Mouse (Mus musculus) hindbrain, embryonic 16.5 days (tissue): ENCODE measurements around the gene Rps6ka1. TPM values are rescaled to one million over a fixed set of nuclear protein-coding genes. Genes with fewer than 3 reads are reported as not detected.
A peak's percentile ranks its signal among the peaks of the same experiment; 100 is the strongest.

Experiments
- ATAC-seq: fragments of 200-750 bp; cut with Nextera tagmentation; 2 replicates; pipeline ENCODE4 v1.8.0; 2017; ENCODE audit warnings: moderate TSS enrichment, moderate library complexity
- H3K27ac ChIP-seq: fragments of 300-500 bp; sonication (generic); 2 replicates; pipeline ENCODE4 v1.5.1; 2014; ENCODE audit warnings: low read depth, mild to moderate bottlenecking, control low read depth, low read length, moderate library complexity
- H3K27me3 ChIP-seq: fragments of 300-500 bp; sonication (generic); replicated peaks from 2 replicates; pipeline ENCODE4 v1.6.1; 2014; ENCODE audit warnings: low read length; ENCODE audit not compliant: control insufficient read depth, insufficient read depth
- H3K36me3 ChIP-seq: fragments of 300-500 bp; sonication (generic); 2 replicates; pipeline ENCODE4 v1.6.1; 2014; ENCODE audit warnings: mild to moderate bottlenecking, low read length, moderate library complexity, mixed read lengths; ENCODE audit not compliant: control insufficient read depth, insufficient read depth
- H3K4me1 ChIP-seq: fragments of 300-500 bp; sonication (generic); 2 replicates; pipeline ENCODE4 v1.6.1; 2014; ENCODE audit warnings: low read depth, low read length; ENCODE audit not compliant: control insufficient read depth, insufficient read depth
- H3K4me2 ChIP-seq: fragments of 300-500 bp; sonication (generic); 2 replicates; pipeline ENCODE4 v1.6.1; 2014; ENCODE audit warnings: mild to moderate bottlenecking, low read length, control low read depth, moderate library complexity
- H3K4me3 ChIP-seq: fragments of 300-500 bp; sonication (generic); 2 replicates; pipeline ENCODE4 v1.5.1; 2014; ENCODE audit warnings: mild to moderate bottlenecking, low read length, control low read depth, moderate library complexity
- H3K9ac ChIP-seq: fragments of 300-500 bp; sonication (generic); 2 replicates; pipeline ENCODE4 v1.6.1; 2014; ENCODE audit warnings: low read depth, mild to moderate bottlenecking, control low read depth, low read length, moderate library complexity
- H3K9me3 ChIP-seq: fragments of 300-500 bp; sonication (generic); 2 replicates; pipeline ENCODE4 v1.6.1; 2014; ENCODE audit warnings: mild to moderate bottlenecking, low read length, moderate library complexity; ENCODE audit not compliant: control insufficient read depth
- WGBS: fragments of 180-500 bp; shearing (Covaris S2); extraction: QIAGEN DNeasy Blood & Tissue Kit; methylation state at CpG from one replicate; pipeline ENCODE4 v1.1.7; 2014; 5-methylcytosine and 5-hydroxymethylcytosine counted together
- polyA plus RNA-seq: library from polyadenylated mRNA; unstranded; fragments of >200 nt; fragmentation: Nextera tagmentation; extraction: Ambion mirVana; gene quantifications from 2 replicates; pipeline ENCODE4 v1.2.1, GENCODE M21; 2015

The Rps6ka1 gene
- polyA plus RNA-seq, 1 experiment from 2014 or later: 28.2 TPM

DNA sequence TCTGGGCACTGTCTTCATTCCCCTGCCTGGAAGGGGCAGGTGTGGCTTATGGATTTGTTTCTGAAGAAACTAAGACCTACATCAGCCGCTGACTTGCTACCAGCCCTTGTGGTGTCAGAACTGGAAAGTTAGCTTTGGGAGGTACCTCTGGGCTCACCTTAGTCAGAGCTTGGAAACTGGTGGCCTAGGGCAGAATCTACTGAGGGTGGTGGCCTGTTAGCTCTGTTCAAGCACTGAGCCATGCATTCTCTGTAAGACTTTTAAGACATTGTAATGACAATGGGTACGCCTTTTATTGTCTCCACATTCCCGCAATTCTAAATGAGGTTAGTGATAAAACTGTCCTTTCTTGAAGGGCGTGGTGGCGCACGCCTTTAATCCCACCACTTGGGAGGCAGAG, 12.8 kb upstream of the Rps6ka1 start:
- peaks cover 3% of the 10 kb centered on the region; the same call in 1 of the 2 replicates for H3K4me1 ChIP-seq
- no peak for ATAC-seq
- WGBS: 93% methylated on average over 6 of the region's 6 CpGs
- no peak overlapping the region for H3K4me2 ChIP-seq
- H3K4me3 ChIP-seq: no peak overlapping the region
- no peak overlapping the region for H3K27ac ChIP-seq
- H3K9me3 ChIP-seq: no peaks in the 10 kb centered on the region
- no peaks in the 10 kb centered on the region for H3K27me3 ChIP-seq
- H3K36me3 ChIP-seq: no peaks in the 10 kb centered on the region
- no peak overlapping the region for H3K9ac ChIP-seq

DNA sequence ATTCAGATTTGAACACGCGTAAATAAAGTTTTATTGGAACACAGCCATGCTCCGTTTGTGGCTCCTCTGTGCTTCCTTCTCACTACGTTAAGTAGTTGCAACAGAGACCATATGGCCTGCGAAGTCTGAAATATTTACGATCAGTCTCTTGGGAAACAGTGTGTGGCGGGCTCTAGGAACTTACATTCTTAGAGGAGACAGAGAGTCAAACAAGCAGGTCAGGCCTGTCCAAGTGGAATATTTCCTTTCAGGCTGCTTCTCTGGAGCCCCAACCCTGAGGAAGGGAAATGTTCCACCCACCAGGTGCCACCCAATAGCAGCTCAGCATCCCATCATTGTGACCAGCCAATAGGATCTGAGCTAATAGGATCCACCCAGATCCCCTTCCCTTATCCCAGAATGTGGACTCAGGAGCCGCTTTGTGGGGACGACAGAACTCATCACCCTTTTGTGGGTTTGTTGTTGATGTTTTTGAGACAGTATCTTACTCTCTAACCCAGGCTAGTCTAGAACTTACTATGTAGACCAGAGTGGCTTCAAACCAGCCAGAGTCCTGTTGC, 11.7 kb upstream of the Rps6ka1 start:
- no peak overlapping the region for H3K4me3 ChIP-seq
- no peak overlapping the region for H3K9ac ChIP-seq
- no peak for ATAC-seq
- H3K36me3 ChIP-seq: no peaks in the 10 kb centered on the region
- no peak overlapping the region for H3K4me2 ChIP-seq
- H3K27me3 ChIP-seq: no peaks in the 10 kb centered on the region
- no peak overlapping the region for H3K27ac ChIP-seq
- peaks cover 3% of the 10 kb centered on the region; the same call in 1 of the 2 replicates for H3K4me1 ChIP-seq
- WGBS: 75% methylated on average over 9 of the region's 9 CpGs
- H3K9me3 ChIP-seq: no peaks in the 10 kb centered on the region

DNA sequence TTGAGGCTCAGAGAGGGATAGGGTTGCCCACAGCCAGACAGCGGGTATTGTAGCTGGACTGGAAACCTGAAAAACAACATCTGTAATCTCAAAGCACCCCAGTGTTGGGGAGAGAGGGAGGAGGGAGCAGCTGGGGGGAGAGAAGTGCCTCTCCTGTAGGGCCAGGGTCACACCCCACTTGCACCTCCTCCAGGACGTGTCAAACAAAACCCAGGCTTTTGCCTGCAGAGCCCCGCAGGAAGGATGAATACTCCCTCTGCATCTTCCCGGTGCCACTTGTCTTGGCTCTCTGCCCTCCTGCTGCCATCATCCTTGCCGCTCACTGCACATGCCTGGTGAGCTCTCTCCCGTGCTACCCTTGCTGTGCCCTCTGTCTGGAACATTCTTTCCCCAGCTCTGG, 10.6 kb upstream of the Rps6ka1 start:
- 23% methylated on average over 6 of the region's 6 CpGs for WGBS
- ATAC-seq: no peak
- Histone ChIP-seq H3K4me3 (no peak overlapping the region), H3K27ac (no peak overlapping the region), H3K9ac (no peak overlapping the region), H3K36me3 (no peaks in the 10 kb centered on the region), H3K9me3 (no peaks in the 10 kb centered on the region), H3K4me2 (no peak overlapping the region), H3K4me1 (peaks cover 3% of the 10 kb centered on the region; the same call in 1 of the 2 replicates), H3K27me3 (no peaks in the 10 kb centered on the region)

DNA sequence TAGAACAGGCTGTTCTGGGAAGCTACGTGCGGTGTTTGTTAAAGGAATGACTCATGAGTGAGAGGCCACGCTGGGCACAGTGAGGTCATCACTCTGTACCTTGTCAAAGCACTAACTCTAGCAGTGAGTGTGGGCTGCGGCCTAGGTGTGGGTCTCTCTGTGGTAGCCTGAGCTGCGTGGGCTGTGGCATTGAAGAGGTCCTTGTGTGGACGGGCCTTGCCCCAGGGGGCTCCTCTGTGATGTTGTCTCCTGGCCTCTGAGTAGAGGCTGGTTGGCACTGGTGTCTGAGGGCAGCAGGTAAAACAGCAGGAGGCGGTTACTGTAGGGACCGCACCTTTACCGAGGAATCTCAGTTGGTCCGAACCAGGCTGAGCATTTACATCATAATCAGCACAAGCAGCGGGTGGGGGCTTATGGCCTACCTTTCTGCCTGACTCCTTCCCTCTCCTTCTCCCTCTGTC, 9.9 kb upstream of the Rps6ka1 start:
- H3K27me3 ChIP-seq: no peaks in the 10 kb centered on the region
- 59% methylated on average over 11 of the region's 11 CpGs for WGBS
- H3K9me3 ChIP-seq: no peaks in the 10 kb centered on the region
- peaks cover 3% of the 10 kb centered on the region; the same call in 1 of the 2 replicates for H3K4me1 ChIP-seq
- H3K36me3 ChIP-seq: no peaks in the 10 kb centered on the region
- H3K27ac ChIP-seq: no peak overlapping the region
- no peak overlapping the region for H3K4me3 ChIP-seq
- no peak overlapping the region for H3K4me2 ChIP-seq
- ATAC-seq: no peak
- no peak overlapping the region for H3K9ac ChIP-seq

DNA sequence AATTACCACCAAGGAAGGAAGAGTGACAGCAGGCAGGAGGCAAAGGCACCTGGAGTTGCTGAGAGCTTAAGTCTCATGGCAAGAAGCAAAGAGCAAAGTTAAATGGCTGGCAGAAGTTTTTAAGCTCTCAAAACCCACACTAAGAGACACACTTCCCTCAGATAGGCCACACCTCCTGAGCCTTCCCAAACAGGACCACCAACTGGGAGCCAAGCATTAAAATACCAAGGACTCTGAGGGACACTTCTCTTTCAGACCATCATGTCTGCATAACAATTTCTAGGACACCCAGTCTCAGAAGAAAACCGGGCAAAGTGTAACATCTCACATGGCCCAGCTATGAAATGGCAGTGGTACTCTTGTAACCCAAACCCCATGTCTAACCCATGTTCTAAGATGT, 9.4 kb upstream of the Rps6ka1 start:
- no peaks in the 10 kb centered on the region for H3K9me3 ChIP-seq
- H3K4me2 ChIP-seq: no peak overlapping the region
- no peaks in the 10 kb centered on the region for H3K27me3 ChIP-seq
- no peak overlapping the region for H3K4me3 ChIP-seq
- H3K27ac ChIP-seq: no peak overlapping the region
- 79% methylated on average over 1 of the region's 1 CpGs for WGBS
- no peak for ATAC-seq
- no peaks in the 10 kb centered on the region for H3K36me3 ChIP-seq
- no peak overlapping the region for H3K9ac ChIP-seq
- peaks cover 3% of the 10 kb centered on the region; the same call in 1 of the 2 replicates for H3K4me1 ChIP-seq

DNA sequence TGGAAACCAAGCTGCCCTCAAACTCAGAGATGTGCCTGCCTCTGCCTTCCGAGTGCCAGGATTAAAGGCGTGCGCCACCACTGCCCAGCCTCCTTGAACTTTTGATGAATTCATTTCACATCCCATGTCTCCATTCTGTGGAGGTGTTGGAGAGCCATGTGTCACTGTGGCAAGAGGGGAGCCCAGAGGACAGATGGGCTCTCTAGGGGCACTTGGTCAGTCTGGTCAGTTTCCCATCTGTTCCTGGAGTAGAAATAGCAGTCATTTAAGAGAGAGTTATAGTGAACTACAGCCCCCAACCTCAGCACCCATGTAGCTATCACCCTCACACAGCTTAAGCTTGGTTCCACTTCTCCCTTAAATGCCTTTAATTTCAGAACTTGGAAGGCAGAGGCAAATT, 8.4 kb upstream of the Rps6ka1 start:
- H3K27ac ChIP-seq: no peak overlapping the region
- no peaks in the 10 kb centered on the region for H3K9me3 ChIP-seq
- H3K4me3 ChIP-seq: no peak overlapping the region
- H3K9ac ChIP-seq: no peak overlapping the region
- no peak overlapping the region for H3K4me2 ChIP-seq
- H3K36me3 ChIP-seq: no peaks in the 10 kb centered on the region
- peaks cover 3% of the 10 kb centered on the region; the same call in 1 of the 2 replicates for H3K4me1 ChIP-seq
- H3K27me3 ChIP-seq: no peaks in the 10 kb centered on the region
- ATAC-seq: no peak
- 94% methylated on average over 3 of the region's 3 CpGs for WGBS

DNA sequence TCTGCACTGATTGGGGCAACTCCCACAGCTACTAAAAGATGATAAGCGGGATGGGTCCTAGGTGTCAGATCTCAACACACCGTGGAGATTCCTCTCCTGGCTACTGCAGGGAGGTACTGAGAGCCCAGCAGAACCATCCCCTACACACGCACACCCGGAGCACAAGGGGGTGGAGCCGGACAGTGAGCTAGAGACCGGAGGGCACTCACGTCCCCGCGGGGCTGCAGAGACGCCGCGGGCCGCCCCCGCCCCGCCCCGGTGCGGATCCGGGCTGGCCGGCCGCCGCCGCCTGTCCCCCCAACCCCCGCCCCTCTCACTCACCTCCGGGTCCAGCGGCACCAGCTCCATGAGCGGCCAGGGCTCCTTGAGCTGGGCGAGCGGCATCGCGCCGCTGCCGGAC, 348 bp downstream of the Rps6ka1 start:
- peak overlapping the region; percentile 87 for H3K4me3 ChIP-seq
- peak overlapping the region; percentile 91 for H3K9ac ChIP-seq
- WGBS: under 1% methylated on average over 27 of the region's 32 CpGs
- H3K27ac ChIP-seq: peak overlapping the region; percentile 49
- peak; percentile 70 for ATAC-seq
- peaks cover 17% of the 10 kb centered on the region for H3K4me1 ChIP-seq
- no peaks in the 10 kb centered on the region for H3K27me3 ChIP-seq
- peak overlapping the region; percentile 94 for H3K4me2 ChIP-seq
- H3K9me3 ChIP-seq: no peaks in the 10 kb centered on the region
- H3K36me3 ChIP-seq: no peaks in the 10 kb centered on the region

DNA sequence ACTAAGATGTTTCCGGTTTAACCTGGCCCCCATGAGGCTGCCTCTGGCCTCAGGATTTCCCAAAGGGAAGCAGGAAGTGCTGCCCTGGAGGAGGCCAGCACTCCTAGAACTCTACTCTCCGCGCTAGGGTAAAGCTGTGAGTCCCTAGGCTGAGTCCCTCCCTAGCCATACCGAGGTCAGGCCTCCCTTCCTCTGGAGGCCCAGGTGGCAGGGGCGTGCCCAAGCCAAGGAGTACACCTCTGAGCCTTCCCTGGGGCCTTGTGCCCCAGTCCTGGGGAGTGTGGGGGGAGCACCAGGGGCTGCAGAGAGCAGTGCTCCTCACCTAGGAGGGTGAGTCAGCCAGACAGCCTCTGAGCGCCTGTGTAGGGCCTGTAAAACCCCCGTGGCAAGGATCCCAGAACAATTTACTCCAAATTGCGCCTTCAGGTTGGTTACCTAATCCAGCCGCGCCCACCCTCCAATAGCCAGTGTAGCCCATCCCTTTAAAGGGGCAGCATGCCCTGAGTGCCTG, 1.6 kb downstream of the Rps6ka1 start:
- Histone ChIP-seq H3K27ac (no peak overlapping the region), H3K27me3 (no peaks in the 10 kb centered on the region), H3K4me3 (peak overlapping the region; percentile 87), H3K4me2 (peak overlapping the region; percentile 94), H3K9me3 (no peaks in the 10 kb centered on the region), H3K36me3 (no peaks in the 10 kb centered on the region), H3K4me1 (peaks cover 17% of the 10 kb centered on the region), H3K9ac (peak overlapping the region; percentile 42; the same call in 1 of the 2 replicates)
- ATAC-seq: no peak
- 27% methylated on average over 10 of the region's 10 CpGs for WGBS

DNA sequence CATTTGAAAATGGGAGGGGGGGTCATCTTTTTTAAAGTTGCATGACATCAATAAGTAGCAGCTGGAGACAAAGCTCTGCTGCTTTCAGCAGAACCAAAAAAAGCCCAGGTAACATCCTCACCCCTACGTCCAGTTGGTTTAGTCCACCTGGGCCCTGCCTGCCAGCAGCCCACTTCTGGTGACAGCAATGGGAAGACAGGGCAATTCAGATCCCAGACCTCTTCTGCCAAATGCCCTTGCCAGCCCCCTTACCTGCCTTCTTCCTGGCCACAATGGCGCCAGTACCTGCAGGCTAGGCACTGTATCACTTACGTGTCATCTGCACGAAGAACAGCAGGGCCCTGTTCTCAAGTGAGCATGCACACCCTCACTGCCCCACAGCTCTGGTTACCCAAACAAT, 2.3 kb downstream of the Rps6ka1 start:
- no peaks in the 10 kb centered on the region for H3K27me3 ChIP-seq
- no peak overlapping the region for H3K27ac ChIP-seq
- peaks cover 3% of the 10 kb centered on the region; the same call in 1 of the 2 replicates for H3K36me3 ChIP-seq
- no peak overlapping the region for H3K4me3 ChIP-seq
- no peak overlapping the region for H3K4me2 ChIP-seq
- 78% methylated on average over 4 of the region's 4 CpGs for WGBS
- H3K9me3 ChIP-seq: no peaks in the 10 kb centered on the region
- no peak for ATAC-seq
- peaks cover 17% of the 10 kb centered on the region for H3K4me1 ChIP-seq
- H3K9ac ChIP-seq: no peak overlapping the region
